Mouse (Mus musculus) left cerebral cortex, adult 9 months (tissue): ENCODE data around the gene Gm37240.

Experiments
- DNase-seq, 2 experiments: peaks; one replicate each; pipeline ENCODE4 v3.0.0; 2022; ENCODE audit warnings: low spot score in 2 of 2

The Gm37240 gene

GRCm38 (mm10) chr3:85827815-85828214, 59.5 kb downstream of the Gm37240 start:
- no peak for DNase-seq

- DNase-seq: no peak
These were observed 60.0 kb downstream of the Gm37240 start for GRCm38 (mm10) chr3:85827283-85827682.

GRCm38 (mm10) chr3:85820839-85821548, 66.3 kb downstream of the Gm37240 start:
- no peak for DNase-seq

- no peak for DNase-seq
These were observed 68.0 kb downstream of the Gm37240 start for GRCm38 (mm10) chr3:85819319-85819718.

GRCm38 (mm10) chr3:85817191-85817590, 70.1 kb downstream of the Gm37240 start, which contains the start of gene Fam160a1:
TSS of gene Fam160a1 (minus strand) at chr3:85817291.
- DNase-seq: no peak

GRCm38 (mm10) chr3:85814241-85814640, 73.1 kb downstream of the Gm37240 start:
- DNase-seq: peak; percentile 35 to 74

- DNase-seq: no peak
These were observed 74.0 kb downstream of the Gm37240 start for GRCm38 (mm10) chr3:85813101-85814014.

GRCm38 (mm10) chr3:85812010-85812409, 75.3 kb downstream of the Gm37240 start:
- DNase-seq: no peak

GRCm38 (mm10) chr3:85793166-85793565, 94.2 kb downstream of the Gm37240 start:
- DNase-seq: no peak

- DNase-seq: no peak
These were observed 97.6 kb downstream of the Gm37240 start for GRCm38 (mm10) chr3:85789748-85790147.

GRCm38 (mm10) chr3:85786501-85786900, 100.8 kb downstream of the Gm37240 start:
- no peak for DNase-seq

GRCm38 (mm10) chr3:85780906-85781305, 106.4 kb downstream of the Gm37240 start:
- no peak for DNase-seq

GRCm38 (mm10) chr3:85780332-85780731, 107.0 kb downstream of the Gm37240 start:
- no peak for DNase-seq

- DNase-seq: no peak
These were observed 109.5 kb downstream of the Gm37240 start for GRCm38 (mm10) chr3:85777841-85778240.

GRCm38 (mm10) chr3:85777356-85777755, 110.0 kb downstream of the Gm37240 start:
- no peak for DNase-seq

- no peak for DNase-seq
These were observed 110.6 kb downstream of the Gm37240 start for GRCm38 (mm10) chr3:85776707-85777106.

GRCm38 (mm10) chr3:85776126-85776525, 111.2 kb downstream of the Gm37240 start:
- DNase-seq: no peak

- DNase-seq: no peak
These were observed 113.4 kb downstream of the Gm37240 start for GRCm38 (mm10) chr3:85773886-85774285.

- no peak for DNase-seq
These were observed 113.9 kb downstream of the Gm37240 start for GRCm38 (mm10) chr3:85773425-85773824.

GRCm38 (mm10) chr3:85764937-85765337, 122.4 kb downstream of the Gm37240 start:
- DNase-seq: no peak

- DNase-seq: no peak
These were observed 123.1 kb downstream of the Gm37240 start for GRCm38 (mm10) chr3:85764008-85764834.

- DNase-seq: no peak
These were observed 129.4 kb downstream of the Gm37240 start for GRCm38 (mm10) chr3:85757944-85758343.
